Mouse (Mus musculus) brain, embryonic 14.5 days (tissue): Measurements from ENCODE around the gene Uba52.

ENCODE experiments used
- CTCF ChIP-seq: fragments of 200-500 bp; IDR thresholded peaks from 2 replicates; pipeline ENCODE4 v1.5.1; 2012; ENCODE audit warnings: inconsistent platforms, mild to moderate bottlenecking, moderate library complexity, borderline replicate concordance; ENCODE audit not compliant: insufficient read depth, insufficient read length; ENCODE audit errors: extremely low read depth
- POLR2A ChIP-seq: fragments of 200-500 bp; IDR thresholded peaks from 2 replicates; pipeline ENCODE4 v1.6.1; 2012; ENCODE audit warnings: mild to moderate bottlenecking, inconsistent platforms, borderline replicate concordance; ENCODE audit not compliant: poor library complexity, insufficient read depth, insufficient read length, severe bottlenecking; ENCODE audit errors: extremely low read depth

GRCm38 (mm10) chr8:70538633-70539076 is 28.1 kb upstream of the Uba52 start:
- no peak for TF ChIP-seq CTCF
- no peak for TF ChIP-seq POLR2A
